18 mouse cellular contexts compared by ENCODE assay signal in genomic region chr5:89278309-89278708, GRCm38 (mm10).
DNase-seq lines count a peak whose midpoint lies in the region; ATAC-seq lines count a peak whose summit lies in the region.
"Had no signal": no experiment of that assay in that cellular context is flagged by ENCODE, and none has a peak within 500 bp of the region (broad histone marks: within the 10 kb centered on the region; RNA-seq: fewer than 3 reads in every experiment).

No protein-coding gene starts in this region.

- no peaks in the 10 kb centered on the region for H3K27me3 ChIP-seq in intestine, embryonic 14.5 days (replicated peaks; ENCODE audit: control insufficient read depth, insufficient read depth, low read length)
- H3K27me3 ChIP-seq in liver, embryonic 16.5 days (ENCODE audit: control insufficient read depth, insufficient read depth, low read depth, low read length), result no peaks in the 10 kb centered on the region
- H3K27me3 ChIP-seq in stomach, embryonic 15.5 days (replicated peaks), result no peaks in the 10 kb centered on the region
- no peaks in the 10 kb centered on the region for H3K27me3 ChIP-seq in neural tube, embryonic 15.5 days (replicated peaks)
- H3K27me3 ChIP-seq: forebrain, embryonic 15.5 days; limb, embryonic 15.5 days; midbrain, embryonic 13.5 days; Patski had no signal

- no peak overlapping the region for H3K9ac ChIP-seq in intestine, embryonic 14.5 days (ENCODE audit: low read length)
- H3K9ac ChIP-seq in liver, embryonic 16.5 days (ENCODE audit: low read depth, low read length), result no peak overlapping the region
- no peak overlapping the region for H3K9ac ChIP-seq in stomach, embryonic 15.5 days
- no peak overlapping the region for H3K9ac ChIP-seq in neural tube, embryonic 15.5 days (replicated peaks)
- H3K9ac ChIP-seq: forebrain, embryonic 15.5 days; limb, embryonic 15.5 days; midbrain, embryonic 13.5 days had no signal

- DNase-seq in kidney, adult 9 months, result peak; percentile 51
- DNase-seq in kidney, postnatal 4 days, result no peak
- DNase-seq in intestine, embryonic 14.5 days (ENCODE audit: low spot score), result no peak
- no peak for DNase-seq in spleen, postnatal 10 days (ENCODE audit: low spot score in 2 of 2)
- DNase-seq in layer of hippocampus, postnatal 25 days (ENCODE audit: extremely low spot score in 1 of 2, low spot score in 1 of 2), result no peak
- DNase-seq: cerebellum, postnatal 14 days; layer of hippocampus, adult 9-11 months had no signal

- H3K4me2 ChIP-seq in intestine, embryonic 14.5 days (ENCODE audit: low read length), result no peak overlapping the region
- H3K4me2 ChIP-seq in liver, embryonic 16.5 days (ENCODE audit: low read depth, low read length), result peak overlapping the region; percentile 20; the same call in 1 of the 2 replicates
- no peak overlapping the region for H3K4me2 ChIP-seq in stomach, embryonic 15.5 days
- H3K4me2 ChIP-seq in neural tube, embryonic 15.5 days, result no peak overlapping the region
- H3K4me2 ChIP-seq: forebrain, embryonic 15.5 days; limb, embryonic 15.5 days; midbrain, embryonic 13.5 days had no signal

- H3K36me3 ChIP-seq in intestine, embryonic 14.5 days (ENCODE audit: control insufficient read depth, insufficient read depth, low read length), result no peaks in the 10 kb centered on the region
- H3K36me3 ChIP-seq in liver, embryonic 16.5 days (ENCODE audit: control insufficient read depth, insufficient read depth), result no peaks in the 10 kb centered on the region
- no peaks in the 10 kb centered on the region for H3K36me3 ChIP-seq in stomach, embryonic 15.5 days
- no peaks in the 10 kb centered on the region for H3K36me3 ChIP-seq in neural tube, embryonic 15.5 days
- H3K36me3 ChIP-seq: embryonic facial prominence, embryonic 10.5 days; forebrain, embryonic 15.5 days; limb, embryonic 15.5 days; midbrain, embryonic 13.5 days had no signal

- no peak overlapping the region for H3K4me3 ChIP-seq in intestine, embryonic 14.5 days (ENCODE audit: low read depth, low read length)
- no peak overlapping the region for H3K4me3 ChIP-seq in liver, embryonic 16.5 days (ENCODE audit: low read depth, low read length)
- H3K4me3 ChIP-seq in stomach, embryonic 15.5 days (replicated peaks), result no peak overlapping the region
- no peak overlapping the region for H3K4me3 ChIP-seq in neural tube, embryonic 15.5 days (replicated peaks)
- H3K4me3 ChIP-seq: embryonic facial prominence, embryonic 10.5 days; erythroblast, embryonic 14.5 days; forebrain, embryonic 15.5 days; limb, embryonic 15.5 days; midbrain, embryonic 13.5 days had no signal

- no peaks in the 10 kb centered on the region for H3K9me3 ChIP-seq in intestine, embryonic 14.5 days (ENCODE audit: control insufficient read depth, low read length)
- no peaks in the 10 kb centered on the region for H3K9me3 ChIP-seq in liver, embryonic 16.5 days (replicated peaks; ENCODE audit: control insufficient read depth, low read length)
- no peaks in the 10 kb centered on the region for H3K9me3 ChIP-seq in stomach, embryonic 15.5 days
- H3K9me3 ChIP-seq in neural tube, embryonic 15.5 days (replicated peaks), result no peaks in the 10 kb centered on the region
- H3K9me3 ChIP-seq: embryonic facial prominence, embryonic 10.5 days; forebrain, embryonic 15.5 days; limb, embryonic 15.5 days; midbrain, embryonic 13.5 days had no signal

- H3K27ac ChIP-seq in intestine, embryonic 14.5 days (ENCODE audit: low read depth), result no peak overlapping the region
- H3K27ac ChIP-seq in liver, embryonic 16.5 days (ENCODE audit: low read length), result peak overlapping the region; percentile 50; the same call in 1 of the 2 replicates
- H3K27ac ChIP-seq in stomach, embryonic 15.5 days, result no peak overlapping the region
- H3K27ac ChIP-seq in neural tube, embryonic 15.5 days (replicated peaks), result no peak overlapping the region
- H3K27ac ChIP-seq: embryonic facial prominence, embryonic 10.5 days; forebrain, embryonic 15.5 days; kidney, postnatal 0 days; limb, embryonic 15.5 days; midbrain, embryonic 13.5 days had no signal

- ATAC-seq in intestine, embryonic 14.5 days (replicated peaks; ENCODE audit: low FRiP score, low TSS enrichment, low read depth), result peak; percentile 69
- peak; percentile 84 for ATAC-seq in liver, embryonic 16.5 days (ENCODE audit: low read depth)
- peak; percentile 57; the same call in 1 of the 2 replicates for ATAC-seq in stomach, embryonic 15.5 days (ENCODE audit: insufficient read depth, low FRiP score, low read depth)
- no peak for ATAC-seq in neural tube, embryonic 15.5 days (ENCODE audit: low FRiP score)
- ATAC-seq: forebrain, embryonic 15.5 days; hindbrain, embryonic 16.5 days; midbrain, embryonic 13.5 days had no signal

- H3K4me1 ChIP-seq in intestine, embryonic 14.5 days (replicated peaks; ENCODE audit: control insufficient read depth, insufficient read depth, low read length), result no peaks in the 10 kb centered on the region
- no peaks in the 10 kb centered on the region for H3K4me1 ChIP-seq in liver, embryonic 16.5 days (ENCODE audit: control insufficient read depth, low read depth, low read length)
- no peaks in the 10 kb centered on the region for H3K4me1 ChIP-seq in stomach, embryonic 15.5 days
- H3K4me1 ChIP-seq in neural tube, embryonic 15.5 days, result no peaks in the 10 kb centered on the region
- H3K4me1 ChIP-seq: embryonic facial prominence, embryonic 10.5 days; forebrain, embryonic 15.5 days; limb, embryonic 15.5 days; midbrain, embryonic 13.5 days had no signal
